Mouse (Mus musculus) lung, postnatal 0 days (tissue): ENCODE measurements around the gene Nkx2-5.

Source experiments
- CTCF ChIP-seq: IDR thresholded peaks from 2 replicates; pipeline ENCODE4 v1.5.1; 2016; ENCODE audit warnings: antibody characterized with exemption, mild to moderate bottlenecking
- EP300 ChIP-seq: IDR thresholded peaks from 2 replicates; pipeline ENCODE4 v1.6.1; 2016; ENCODE audit warnings: antibody characterized with exemption, mild to moderate bottlenecking, control low read depth

GRCm38 (mm10) chr17:26842431-26843228 lies 2.2 kb downstream of the Nkx2-5 start:
- TF ChIP-seq CTCF (no peak), EP300 (no peak)
